Mouse (Mus musculus) kidney, embryonic 14.5 days (tissue): Measurements from ENCODE around the gene Hoxd8. TPM values are rescaled to one million over a fixed set of nuclear protein-coding genes. Genes with fewer than 3 reads are reported as not detected.
A peak's percentile ranks its signal among the peaks of the same experiment; 100 is the strongest.

ENCODE experiments used
- ATAC-seq: fragments of 200-750 bp; cut with Nextera tagmentation; 2 replicates; pipeline ENCODE4 v1.8.0; 2017; ENCODE audit warnings: moderate number of reproducible peaks, mild to moderate bottlenecking, moderate TSS enrichment, moderate library complexity; ENCODE audit not compliant: low FRiP score, low TSS enrichment
- H3K27ac ChIP-seq: fragments of 300-500 bp; sonication (generic); 2 replicates; pipeline ENCODE4 v1.5.1; 2014; ENCODE audit warnings: low read depth, mild to moderate bottlenecking, low read length, moderate library complexity, mixed read lengths
- H3K27me3 ChIP-seq: fragments of 300-500 bp; sonication (generic); 2 replicates; pipeline ENCODE4 v1.6.1; 2014; ENCODE audit warnings: mild to moderate bottlenecking, low read length; ENCODE audit not compliant: control insufficient read depth, insufficient read depth
- H3K36me3 ChIP-seq: fragments of 300-500 bp; sonication (generic); 2 replicates; pipeline ENCODE4 v1.6.1; 2014; ENCODE audit warnings: low read length, mixed read lengths; ENCODE audit not compliant: control insufficient read depth, insufficient read depth
- H3K4me1 ChIP-seq: fragments of 300-500 bp; sonication (generic); 2 replicates; pipeline ENCODE4 v1.6.1; 2014; ENCODE audit warnings: low read length, mixed read lengths; ENCODE audit not compliant: control insufficient read depth, insufficient read depth
- H3K4me2 ChIP-seq: fragments of 300-500 bp; sonication (generic); replicated peaks from 2 replicates; pipeline ENCODE4 v1.6.1; 2014; ENCODE audit warnings: low read depth, mild to moderate bottlenecking, low read length
- H3K4me3 ChIP-seq: fragments of 300-500 bp; sonication (generic); 2 replicates; pipeline ENCODE4 v1.5.1; 2014; ENCODE audit warnings: mild to moderate bottlenecking, low read length
- H3K9ac ChIP-seq: fragments of 300-500 bp; sonication (generic); 2 replicates; pipeline ENCODE4 v1.6.1; 2014; ENCODE audit warnings: low read depth, mild to moderate bottlenecking, low read length, moderate library complexity
- H3K9me3 ChIP-seq: fragments of 300-500 bp; sonication (generic); 2 replicates; pipeline ENCODE4 v1.6.1; 2016; ENCODE audit warnings: low read length; ENCODE audit not compliant: control insufficient read depth
- WGBS: fragments of 180-500 bp; shearing (Covaris S2); extraction: QIAGEN DNeasy Blood & Tissue Kit; methylation state at CpG from one replicate; pipeline ENCODE4 v1.1.7; 2014; 5-methylcytosine and 5-hydroxymethylcytosine counted together
- polyA plus RNA-seq: library from polyadenylated mRNA; unstranded; fragments of >200 nt; fragmentation: Nextera tagmentation; extraction: Ambion mirVana; gene quantifications from 2 replicates; pipeline ENCODE4 v1.2.1, GENCODE M21; 2014

Hoxd8 gene
- polyA plus RNA-seq, 1 experiment from 2014 or later, result 45.0 TPM

DNA sequence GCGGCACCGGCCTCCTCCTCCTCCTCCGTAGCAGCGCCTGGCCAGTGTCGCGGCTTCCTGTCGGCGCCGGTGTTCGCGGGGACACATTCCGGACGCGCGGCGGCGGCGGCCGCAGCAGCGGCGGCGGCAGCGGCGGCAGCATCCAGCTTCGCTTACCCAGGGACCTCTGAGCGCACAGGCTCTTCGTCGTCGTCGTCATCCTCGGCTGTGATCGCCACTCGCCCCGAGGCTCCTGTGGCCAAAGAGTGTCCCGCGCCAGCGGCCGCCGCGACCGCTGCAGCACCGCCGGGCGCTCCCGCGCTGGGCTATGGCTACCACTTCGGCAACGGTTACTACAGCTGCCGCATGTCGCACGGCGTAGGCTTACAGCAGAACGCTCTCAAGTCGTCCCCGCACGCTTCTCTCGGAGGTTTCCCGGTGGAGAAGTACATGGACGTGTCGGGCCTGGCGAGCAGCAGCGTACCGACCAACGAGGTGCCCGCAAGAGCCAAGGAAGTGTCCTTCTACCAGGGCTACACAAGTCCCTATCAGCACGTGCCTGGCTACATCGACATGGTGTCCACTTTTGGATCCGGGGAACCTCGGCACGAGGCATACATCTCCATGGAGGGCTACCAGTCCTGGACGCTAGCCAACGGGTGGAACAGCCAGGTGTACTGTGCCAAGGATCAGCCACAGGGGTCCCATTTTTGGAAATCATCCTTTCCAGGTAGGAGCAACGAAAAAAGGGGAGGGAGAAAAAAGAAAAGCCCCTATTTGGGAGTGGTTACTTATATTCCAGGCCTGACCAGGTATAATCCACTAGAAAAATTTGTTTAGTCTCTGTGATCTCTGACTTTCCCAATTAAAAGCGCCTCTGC, 35.8 kb upstream of the Hoxd8 start:
- H3K9me3 ChIP-seq, result no peaks in the 10 kb centered on the region
- H3K27me3 ChIP-seq, result peaks cover 76% of the 10 kb centered on the region
- no peaks in the 10 kb centered on the region for H3K36me3 ChIP-seq
- H3K4me3 ChIP-seq, result peak overlapping the region; percentile 47
- H3K4me1 ChIP-seq, result peaks cover 7% of the 10 kb centered on the region; the same call in 1 of the 2 replicates
- ATAC-seq, result peak; percentile 29
- H3K27ac ChIP-seq, result no peak overlapping the region
- H3K4me2 ChIP-seq, result peak overlapping the region; percentile 83
- WGBS, result under 1% methylated on average over 51 of the region's 74 CpGs
- peak overlapping the region; percentile 46 for H3K9ac ChIP-seq

DNA sequence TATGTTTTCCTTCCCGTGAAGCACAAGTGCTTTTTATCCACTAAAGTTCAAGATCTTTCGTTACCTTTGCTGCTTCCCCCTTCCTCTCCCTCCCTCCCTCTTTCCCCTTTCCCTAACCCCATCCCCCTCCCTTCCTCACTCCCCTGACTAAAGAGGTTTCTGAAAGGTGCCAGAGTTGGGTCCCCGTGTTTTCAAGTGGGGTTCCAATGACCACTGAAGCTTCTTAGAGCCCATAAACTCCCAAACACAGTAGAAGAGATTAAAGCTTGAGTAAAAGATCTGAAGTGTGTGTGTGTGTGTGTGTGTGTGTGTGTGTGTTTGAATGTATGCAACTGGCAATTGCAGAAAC, 35.2 kb upstream of the Hoxd8 start:
- H3K9ac ChIP-seq, result no peak overlapping the region
- WGBS, result 3% methylated on average over 3 of the region's 3 CpGs
- H3K4me1 ChIP-seq, result peaks cover 8% of the 10 kb centered on the region; the same call in 1 of the 2 replicates
- no peaks in the 10 kb centered on the region for H3K9me3 ChIP-seq
- H3K36me3 ChIP-seq, result no peaks in the 10 kb centered on the region
- H3K4me2 ChIP-seq, result no peak overlapping the region
- ATAC-seq, result no peak
- H3K27me3 ChIP-seq, result peaks cover 72% of the 10 kb centered on the region
- H3K27ac ChIP-seq, result no peak overlapping the region
- no peak overlapping the region for H3K4me3 ChIP-seq

DNA sequence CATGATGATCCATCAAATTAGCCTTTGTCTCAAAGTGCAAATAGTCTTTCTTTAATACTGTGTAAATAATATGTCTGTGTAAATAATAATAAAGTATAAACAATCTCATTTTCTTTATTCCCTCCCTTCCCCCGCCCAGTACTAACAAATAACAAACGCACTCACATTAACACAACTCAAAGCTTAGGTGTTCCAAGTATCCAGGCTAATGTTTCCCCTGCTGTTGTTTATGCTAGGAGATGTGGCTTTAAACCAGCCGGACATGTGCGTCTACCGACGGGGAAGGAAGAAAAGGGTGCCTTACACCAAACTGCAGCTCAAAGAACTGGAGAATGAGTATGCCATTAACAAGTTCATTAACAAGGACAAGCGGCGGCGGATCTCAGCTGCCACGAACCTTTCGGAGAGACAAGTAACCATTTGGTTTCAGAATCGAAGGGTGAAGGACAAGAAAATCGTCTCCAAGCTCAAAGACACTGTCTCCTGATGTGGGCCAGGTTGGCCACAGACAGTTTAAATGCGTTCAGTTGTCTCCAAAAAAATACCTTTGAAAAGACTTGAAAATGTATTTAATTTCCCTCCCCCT, 34.7 kb upstream of the Hoxd8 start:
- peaks cover 72% of the 10 kb centered on the region for H3K27me3 ChIP-seq
- peaks cover 13% of the 10 kb centered on the region; the same call in 1 of the 2 replicates for H3K4me1 ChIP-seq
- 3% methylated on average over 14 of the region's 14 CpGs for WGBS
- no peak overlapping the region for H3K4me2 ChIP-seq
- no peaks in the 10 kb centered on the region for H3K36me3 ChIP-seq
- H3K9ac ChIP-seq, result no peak overlapping the region
- no peak for ATAC-seq
- no peak overlapping the region for H3K4me3 ChIP-seq
- H3K9me3 ChIP-seq, result no peaks in the 10 kb centered on the region
- H3K27ac ChIP-seq, result no peak overlapping the region

DNA sequence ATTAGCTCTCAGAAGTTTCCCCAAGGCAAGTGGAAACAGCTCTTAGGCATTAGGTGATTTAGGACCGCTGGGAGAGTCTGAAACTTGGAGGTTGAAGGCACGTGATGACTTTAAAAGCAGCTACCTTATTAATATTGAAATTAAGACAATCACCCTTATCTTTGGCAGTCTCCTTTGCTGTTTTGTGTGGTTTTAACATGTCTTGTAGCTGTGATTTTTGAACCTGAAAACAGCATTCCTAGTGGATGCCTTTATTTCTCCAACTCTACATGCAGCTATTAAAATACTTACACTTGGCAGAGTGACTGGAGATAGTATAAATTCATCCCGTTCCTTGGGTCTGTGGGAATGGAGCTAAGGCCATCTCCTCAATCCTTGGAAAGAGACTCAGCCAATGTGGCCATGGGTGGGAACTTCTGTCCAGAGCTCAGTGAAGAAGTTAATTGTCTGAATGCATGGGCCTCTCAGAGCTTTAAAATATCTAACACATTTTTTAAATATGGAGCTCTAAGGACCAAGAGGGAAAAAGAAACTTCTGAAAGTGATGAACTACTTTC, 33.7 kb upstream of the Hoxd8 start:
- Histone ChIP-seq H3K4me3 (no peak overlapping the region), H3K36me3 (no peaks in the 10 kb centered on the region), H3K9me3 (no peaks in the 10 kb centered on the region), H3K4me1 (peaks cover 20% of the 10 kb centered on the region), H3K9ac (no peak overlapping the region), H3K27ac (no peak overlapping the region), H3K4me2 (no peak overlapping the region), H3K27me3 (peaks cover 71% of the 10 kb centered on the region)
- WGBS, result 10% methylated on average over 3 of the region's 3 CpGs
- ATAC-seq, result no peak

DNA sequence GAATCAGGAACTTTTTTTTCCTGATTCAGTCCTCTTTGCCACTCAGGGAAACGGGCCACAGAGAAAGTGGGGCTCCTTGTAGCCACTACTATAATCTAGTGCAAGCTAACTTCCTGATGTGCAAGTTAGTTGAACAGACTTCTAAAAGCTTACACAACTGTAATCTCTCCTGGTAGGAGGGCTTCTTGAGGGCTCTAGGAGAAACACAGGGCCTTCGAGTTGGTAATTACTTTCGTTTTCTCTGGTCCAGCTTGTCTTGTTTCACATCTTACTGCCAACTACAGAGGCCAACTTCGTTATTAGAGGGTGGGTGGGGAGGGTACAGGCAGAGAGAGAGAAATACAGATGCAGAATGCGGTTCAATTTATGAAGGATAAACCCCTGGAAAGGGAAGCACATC, 32.6 kb upstream of the Hoxd8 start:
- Histone ChIP-seq H3K4me1 (peaks cover 29% of the 10 kb centered on the region), H3K4me2 (no peak overlapping the region), H3K4me3 (no peak overlapping the region), H3K27ac (no peak overlapping the region), H3K9ac (no peak overlapping the region), H3K27me3 (peaks cover 69% of the 10 kb centered on the region), H3K9me3 (no peaks in the 10 kb centered on the region), H3K36me3 (no peaks in the 10 kb centered on the region)
- WGBS, result 26% methylated on average over 5 of the region's 5 CpGs
- ATAC-seq, result no peak

DNA sequence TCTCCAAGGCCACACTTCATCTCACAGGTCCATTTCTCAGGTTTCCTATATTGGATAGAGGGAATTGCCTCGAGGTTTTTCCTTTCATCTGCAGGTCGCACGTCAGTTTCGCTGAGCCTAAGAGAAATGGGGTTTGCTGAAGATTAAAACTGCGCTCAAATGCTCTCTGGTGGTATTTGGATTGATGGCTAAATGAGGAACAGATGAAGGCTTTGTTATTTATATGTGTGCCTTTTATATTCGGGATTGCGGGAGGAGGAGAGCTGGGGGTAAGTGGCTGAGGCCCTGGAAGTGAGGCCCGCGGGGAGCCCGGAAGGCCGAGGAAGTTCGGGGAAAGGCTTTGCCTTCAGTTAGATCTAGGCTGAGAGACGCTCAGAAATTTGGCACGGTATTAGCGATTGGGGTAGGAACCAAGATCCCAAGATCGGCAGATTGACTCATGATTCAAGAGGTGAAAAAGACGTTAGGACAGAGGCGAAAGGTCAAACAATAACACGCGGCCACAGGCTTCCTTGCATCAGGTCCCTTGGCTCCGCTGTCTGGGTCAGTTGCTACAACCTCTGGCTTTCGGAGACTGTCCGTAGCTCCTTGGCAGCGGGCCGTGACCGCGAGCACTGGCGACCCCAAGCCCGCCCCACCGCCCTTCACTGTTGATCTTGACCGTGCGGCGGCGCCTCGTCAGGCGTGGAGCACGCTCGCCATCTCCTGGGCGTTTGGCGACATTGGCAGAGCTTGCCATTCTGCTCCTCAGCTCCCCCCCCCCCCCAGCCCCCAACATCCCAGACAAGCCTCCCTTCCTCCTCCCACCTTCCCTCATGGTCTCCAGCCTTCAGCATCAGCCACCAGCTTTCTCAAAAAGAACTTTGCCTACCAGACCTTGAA, 31.7 kb upstream of the Hoxd8 start:
- 0 out of 2 replicates have a peak, but pooled peaks have one; percentile 24 for ATAC-seq
- 3% methylated on average over 39 of the region's 40 CpGs for WGBS

DNA sequence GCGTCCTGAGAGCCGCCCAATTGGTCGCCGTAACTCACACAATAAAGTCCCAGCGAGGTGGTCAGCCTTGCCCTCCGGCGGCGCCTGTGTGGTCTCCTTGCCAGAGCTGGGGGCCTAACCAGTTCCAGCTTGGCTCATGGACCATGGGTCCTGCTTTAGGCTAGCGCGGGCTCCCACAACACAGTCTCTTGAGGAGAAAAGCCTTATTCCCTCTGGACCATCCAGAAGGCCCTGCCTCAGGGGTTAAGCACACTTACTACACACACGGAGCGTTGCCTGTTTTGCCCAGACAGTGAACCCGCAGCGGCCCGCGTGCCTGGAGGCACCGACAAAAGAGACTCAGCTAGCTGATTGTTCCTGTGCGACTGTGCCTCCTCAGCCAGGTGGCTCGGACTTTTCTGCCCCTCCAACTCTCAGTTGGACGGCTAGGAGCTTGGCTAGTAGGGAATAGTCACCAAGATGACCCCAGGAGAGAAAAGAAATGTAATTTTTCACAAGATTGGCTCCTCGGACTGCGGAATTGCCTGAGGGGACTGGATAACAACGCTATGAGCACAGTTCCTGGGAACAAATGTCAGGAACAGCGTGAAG, 30.5 kb upstream of the Hoxd8 start:
- no peaks in the 10 kb centered on the region for H3K36me3 ChIP-seq
- H3K4me1 ChIP-seq, result peaks cover 32% of the 10 kb centered on the region
- no peak overlapping the region for H3K27ac ChIP-seq
- ATAC-seq, result no peak
- H3K9me3 ChIP-seq, result no peaks in the 10 kb centered on the region
- H3K9ac ChIP-seq, result no peak overlapping the region
- 7% methylated on average over 24 of the region's 24 CpGs for WGBS
- H3K27me3 ChIP-seq, result peaks cover 50% of the 10 kb centered on the region
- no peak overlapping the region for H3K4me2 ChIP-seq
- H3K4me3 ChIP-seq, result no peak overlapping the region

More for the DNA sequence above, 31.7 kb upstream of the Hoxd8 start:
- H3K27ac ChIP-seq, result no peak overlapping the region
- peak overlapping the region; percentile 38 for H3K4me2 ChIP-seq
- peak overlapping the region; percentile 20; the same call in 1 of the 2 replicates for H3K4me3 ChIP-seq
- H3K9ac ChIP-seq, result no peak overlapping the region
- peaks cover 62% of the 10 kb centered on the region for H3K27me3 ChIP-seq
- peaks cover 35% of the 10 kb centered on the region for H3K4me1 ChIP-seq
- H3K9me3 ChIP-seq, result no peaks in the 10 kb centered on the region
- H3K36me3 ChIP-seq, result no peaks in the 10 kb centered on the region

DNA sequence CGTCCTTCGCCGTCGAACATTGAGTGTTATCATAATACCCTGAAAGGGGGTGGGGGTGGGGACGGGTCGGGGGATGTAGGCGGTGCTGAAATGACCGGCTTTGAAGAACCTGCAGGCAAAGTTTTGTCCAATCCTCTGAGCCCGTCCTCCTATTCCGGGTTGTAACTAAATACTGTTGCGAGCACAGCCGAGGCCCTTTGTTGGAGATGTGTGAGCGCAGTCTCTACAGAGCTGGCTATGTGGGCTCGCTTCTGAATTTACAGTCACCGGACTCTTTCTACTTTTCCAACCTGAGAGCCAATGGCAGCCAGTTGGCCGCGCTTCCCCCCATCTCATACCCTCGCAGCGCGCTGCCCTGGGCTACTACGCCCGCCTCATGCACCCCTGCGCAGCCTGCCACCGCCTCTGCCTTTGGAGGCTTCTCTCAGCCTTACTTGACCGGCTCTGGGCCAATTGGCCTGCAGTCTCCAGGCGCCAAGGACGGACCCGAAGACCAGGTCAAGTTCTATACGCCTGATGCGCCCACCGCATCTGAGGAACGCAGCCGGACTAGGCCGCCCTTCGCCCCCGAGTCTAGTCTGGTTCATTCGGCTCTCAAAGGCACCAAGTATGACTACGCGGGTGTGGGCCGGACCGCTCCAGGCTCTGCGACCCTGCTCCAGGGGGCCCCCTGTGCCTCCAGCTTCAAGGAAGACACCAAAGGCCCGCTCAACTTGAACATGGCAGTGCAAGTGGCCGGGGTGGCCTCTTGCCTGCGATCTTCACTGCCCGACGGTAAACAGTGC, 29.3 kb upstream of the Hoxd8 start, which contains the start of gene Hoxd12:
Gene Hoxd12, plus strand, starts transcription at position 133 of the 785 bp plus-strand sequence.
- Histone ChIP-seq H3K36me3 (no peaks in the 10 kb centered on the region), H3K27me3 (peaks cover 42% of the 10 kb centered on the region), H3K27ac (peak within 1 kb of the TSS; percentile 77), H3K4me3 (peak within 1 kb of the TSS; percentile 29), H3K9me3 (no peaks in the 10 kb centered on the region), H3K4me1 (peaks cover 34% of the 10 kb centered on the region), H3K4me2 (peak within 1 kb of the TSS; percentile 46), H3K9ac (peak within 1 kb of the TSS; percentile 58)
- 4% methylated on average over 47 of the region's 47 CpGs for WGBS
- peak; percentile 18 for ATAC-seq
